Mouse (Mus musculus) midbrain, embryonic 11.5 days (tissue): ENCODE results near the gene Mill2. TPM values are rescaled to one million over a fixed set of nuclear protein-coding genes. Genes with fewer than 3 reads are reported as not detected.
A peak's percentile ranks its signal among the peaks of the same experiment; 100 is the strongest.
"Not testable (repeated sequence)": the region's sequence is repeated elsewhere in the genome, so short reads cannot be mapped to it uniquely, and the experiment has no call there.

Source experiments
- ATAC-seq: fragments of 200-750 bp; cut with Nextera tagmentation; 2 replicates; pipeline ENCODE4 v1.8.0; 2017; ENCODE audit warnings: moderate TSS enrichment, moderate library complexity; ENCODE audit not compliant: low FRiP score
- DNase-seq: peaks from one replicate; pipeline ENCODE4 v3.0.0; 2015; ENCODE audit warnings: low spot score; ENCODE audit errors: missing footprints
- H3K27ac ChIP-seq: fragments of 300-500 bp; sonication (generic); 2 replicates; pipeline ENCODE4 v1.5.1; 2014; ENCODE audit warnings: low read depth, low read length
- H3K27me3 ChIP-seq: fragments of 300-500 bp; sonication (generic); 2 replicates; pipeline ENCODE4 v1.6.1; 2014; ENCODE audit warnings: mild to moderate bottlenecking, low read length, moderate library complexity, mixed read lengths; ENCODE audit not compliant: control insufficient read depth, insufficient read depth
- H3K36me3 ChIP-seq: fragments of 300-500 bp; sonication (generic); 2 replicates; pipeline ENCODE4 v1.6.1; 2014; ENCODE audit warnings: mild to moderate bottlenecking, low read length, moderate library complexity, mixed read lengths; ENCODE audit not compliant: control insufficient read depth, insufficient read depth
- H3K4me1 ChIP-seq: fragments of 300-500 bp; sonication (generic); 2 replicates; pipeline ENCODE4 v1.6.1; 2014; ENCODE audit warnings: low read length; ENCODE audit not compliant: control insufficient read depth, insufficient read depth
- H3K4me2 ChIP-seq: fragments of 300-500 bp; sonication (generic); 2 replicates; pipeline ENCODE4 v1.6.1; 2014; ENCODE audit warnings: mild to moderate bottlenecking, moderate library complexity
- H3K4me3 ChIP-seq: fragments of 300-500 bp; sonication (generic); 2 replicates; pipeline ENCODE4 v1.5.1; 2014; ENCODE audit warnings: low read depth, low read length
- H3K9ac ChIP-seq: fragments of 300-500 bp; sonication (generic); 2 replicates; pipeline ENCODE4 v1.6.1; 2014; ENCODE audit warnings: low read length
- H3K9me3 ChIP-seq: fragments of 300-500 bp; sonication (generic); 2 replicates; pipeline ENCODE4 v1.6.1; 2016; ENCODE audit warnings: low read length; ENCODE audit not compliant: control insufficient read depth
- WGBS: fragments of 180-500 bp; shearing (Covaris S2); extraction: QIAGEN DNeasy Blood & Tissue Kit; methylation state at CpG from one replicate; pipeline ENCODE4 v1.1.7; 2014; 5-methylcytosine and 5-hydroxymethylcytosine counted together
- polyA plus RNA-seq: library from polyadenylated mRNA; unstranded; fragments of >200 nt; fragmentation: Nextera tagmentation; extraction: Ambion mirVana; gene quantifications from 2 replicates; pipeline ENCODE4 v1.2.1, GENCODE M21; 2014

Mill2 gene
- 0.15 and 0.20 TPM in 2 replicates for polyA plus RNA-seq

- H3K9me3 ChIP-seq, result no peaks in the 10 kb centered on the region
- H3K36me3 ChIP-seq, result no peaks in the 10 kb centered on the region
- peaks cover 3% of the 10 kb centered on the region; the same call in 1 of the 2 replicates for H3K4me1 ChIP-seq
- no peaks in the 10 kb centered on the region for H3K27me3 ChIP-seq
- H3K4me2 ChIP-seq, result peak within 1 kb of the TSS; percentile 53
- no peak within 1 kb of the TSS for H3K27ac ChIP-seq
- peak within 1 kb of the TSS; percentile 27; the same call in 1 of the 2 replicates for H3K4me3 ChIP-seq
- ATAC-seq (peak; percentile 19; the same call in 1 of the 2 replicates), DNase-seq (peak; percentile 81)
- WGBS, result 24% methylated on average over 3 of the region's 3 CpGs
- peak within 1 kb of the TSS; percentile 62 for H3K9ac ChIP-seq
Measured at GRCm38 (mm10) chr7:18839865-18840264, at the start of gene Mill2. Gene Mill2 (plus strand): TSS chr7:18839966.

GRCm38 (mm10) chr7:18790671-18791070 lies 49.1 kb upstream of the Mill2 start:
- not testable (repeated sequence) for ATAC-seq, H3K36me3 ChIP-seq, H3K9ac ChIP-seq, H3K4me1 ChIP-seq, H3K27me3 ChIP-seq, DNase-seq, H3K4me2 ChIP-seq, H3K9me3 ChIP-seq, H3K27ac ChIP-seq, H3K4me3 ChIP-seq

- DNase-seq (no peak), ATAC-seq (no peak)
- H3K9me3 ChIP-seq, result no peaks in the 10 kb centered on the region
- H3K4me1 ChIP-seq, result no peaks in the 10 kb centered on the region
- no peaks in the 10 kb centered on the region for H3K27me3 ChIP-seq
- H3K36me3 ChIP-seq, result no peaks in the 10 kb centered on the region
- no peak within 1 kb of the TSS for H3K27ac ChIP-seq
- no peak within 1 kb of the TSS for H3K4me3 ChIP-seq
- H3K9ac ChIP-seq, result no peak within 1 kb of the TSS
- H3K4me2 ChIP-seq, result no peak within 1 kb of the TSS
- 91% methylated on average over 1 of the region's 1 CpGs for WGBS
Measured at GRCm38 (mm10) chr7:18798420-18798819, 41.3 kb upstream of the Mill2 start, which contains the start of gene Psg19. Gene Psg19 (minus strand): TSS chr7:18798520.

- H3K27ac ChIP-seq, result no peak overlapping the region
- ATAC-seq (no peak), DNase-seq (no peak)
- no peaks in the 10 kb centered on the region for H3K36me3 ChIP-seq
- no peak overlapping the region for H3K4me3 ChIP-seq
- WGBS, result 46% methylated on average over 3 of the region's 3 CpGs
- no peaks in the 10 kb centered on the region for H3K4me1 ChIP-seq
- H3K9ac ChIP-seq, result no peak overlapping the region
- H3K4me2 ChIP-seq, result no peak overlapping the region
- no peaks in the 10 kb centered on the region for H3K27me3 ChIP-seq
- no peaks in the 10 kb centered on the region for H3K9me3 ChIP-seq
Measured at GRCm38 (mm10) chr7:18799129-18799528, 40.6 kb upstream of the Mill2 start.

GRCm38 (mm10) chr7:18803526-18803925 lies 36.2 kb upstream of the Mill2 start:
- Histone ChIP-seq H3K4me3 (no peak overlapping the region), H3K9me3 (no peaks in the 10 kb centered on the region), H3K27me3 (no peaks in the 10 kb centered on the region), H3K4me2 (no peak overlapping the region), H3K4me1 (no peaks in the 10 kb centered on the region), H3K36me3 (no peaks in the 10 kb centered on the region), H3K27ac (no peak overlapping the region), H3K9ac (no peak overlapping the region)
- ATAC-seq (no peak), DNase-seq (no peak)

GRCm38 (mm10) chr7:18818301-18818700 lies 21.5 kb upstream of the Mill2 start:
- Histone ChIP-seq H3K4me1 (no peaks in the 10 kb centered on the region), H3K4me3 (no peak overlapping the region), H3K27me3 (no peaks in the 10 kb centered on the region), H3K4me2 (no peak overlapping the region), H3K9me3 (no peaks in the 10 kb centered on the region), H3K27ac (no peak overlapping the region), H3K9ac (no peak overlapping the region), H3K36me3 (no peaks in the 10 kb centered on the region)
- DNase-seq, result no peak
- ATAC-seq, result no peak
- 81% methylated on average over 9 of the region's 9 CpGs for WGBS

- no peak within 1 kb of the TSS for H3K4me3 ChIP-seq
- DNase-seq, result no peak
- no peaks in the 10 kb centered on the region for H3K9me3 ChIP-seq
- H3K4me2 ChIP-seq, result no peak within 1 kb of the TSS
- H3K27me3 ChIP-seq, result no peaks in the 10 kb centered on the region
- H3K9ac ChIP-seq, result no peak within 1 kb of the TSS
- no peak within 1 kb of the TSS for H3K27ac ChIP-seq
- no peaks in the 10 kb centered on the region for H3K36me3 ChIP-seq
- 67% methylated on average over 3 of the region's 3 CpGs for WGBS
- ATAC-seq, result no peak
- no peaks in the 10 kb centered on the region for H3K4me1 ChIP-seq
Measured at GRCm38 (mm10) chr7:18821507-18821906, 18.3 kb upstream of the Mill2 start, which contains the start of gene Psg17. Gene Psg17 (minus strand): TSS chr7:18821607.

- Histone ChIP-seq H3K9ac (no peak overlapping the region), H3K27me3 (no peaks in the 10 kb centered on the region), H3K9me3 (no peaks in the 10 kb centered on the region), H3K4me2 (no peak overlapping the region), H3K4me3 (no peak overlapping the region), H3K27ac (no peak overlapping the region), H3K36me3 (no peaks in the 10 kb centered on the region), H3K4me1 (no peaks in the 10 kb centered on the region)
- 66% methylated on average over 26 of the region's 26 CpGs for WGBS
- DNase-seq (no peak), ATAC-seq (0 out of 2 replicates have a peak, but pooled peaks have one; percentile 38)
Measured at GRCm38 (mm10) chr7:18827792-18828546, 11.8 kb upstream of the Mill2 start.

- H3K4me2 ChIP-seq, result no peak overlapping the region
- no peaks in the 10 kb centered on the region for H3K4me1 ChIP-seq
- no peak overlapping the region for H3K4me3 ChIP-seq
- H3K9ac ChIP-seq, result no peak overlapping the region
- 59% methylated on average over 9 of the region's 9 CpGs for WGBS
- no peak for DNase-seq
- no peaks in the 10 kb centered on the region for H3K9me3 ChIP-seq
- H3K27ac ChIP-seq, result no peak overlapping the region
- no peak for ATAC-seq
- no peaks in the 10 kb centered on the region for H3K27me3 ChIP-seq
- no peaks in the 10 kb centered on the region for H3K36me3 ChIP-seq
Measured at GRCm38 (mm10) chr7:18828592-18828991, 11.2 kb upstream of the Mill2 start.
